Mouse (Mus musculus) forebrain, embryonic 16.5 days (tissue): Measurements from ENCODE around the gene Pam. TPM values are rescaled to one million over a fixed set of nuclear protein-coding genes. Genes with fewer than 3 reads are reported as not detected.
A peak's percentile ranks its signal among the peaks of the same experiment; 100 is the strongest.

Experiments used
- ATAC-seq: fragments of 200-750 bp; cut with Nextera tagmentation; 2 replicates; pipeline ENCODE4 v1.8.0; 2017; ENCODE audit warnings: mild to moderate bottlenecking, moderate library complexity
- H3K27ac ChIP-seq: fragments of 300-500 bp; sonication (generic); 2 replicates; pipeline ENCODE4 v1.5.1; 2014; ENCODE audit warnings: low read length, control low read depth
- H3K27me3 ChIP-seq: fragments of 300-500 bp; sonication (generic); replicated peaks from 2 replicates; pipeline ENCODE4 v1.6.1; 2014; ENCODE audit warnings: low read length; ENCODE audit not compliant: control insufficient read depth, insufficient read depth
- H3K36me3 ChIP-seq: fragments of 300-500 bp; sonication (generic); 2 replicates; pipeline ENCODE4 v1.6.1; 2014; ENCODE audit not compliant: control insufficient read depth, insufficient read depth
- H3K4me1 ChIP-seq: fragments of 300-500 bp; sonication (generic); replicated peaks from 2 replicates; pipeline ENCODE4 v1.6.1; 2014; ENCODE audit warnings: low read length; ENCODE audit not compliant: control insufficient read depth, insufficient read depth
- H3K4me2 ChIP-seq: fragments of 300-500 bp; sonication (generic); 2 replicates; pipeline ENCODE4 v1.6.1; 2014; ENCODE audit warnings: mild to moderate bottlenecking, low read length, control low read depth
- H3K4me3 ChIP-seq: fragments of 300-500 bp; sonication (generic); replicated peaks from 2 replicates; pipeline ENCODE4 v1.5.1; 2014; ENCODE audit warnings: mild to moderate bottlenecking, low read length, control low read depth
- H3K9ac ChIP-seq: fragments of 300-500 bp; sonication (generic); replicated peaks from 2 replicates; pipeline ENCODE4 v1.6.1; 2014; ENCODE audit warnings: low read depth, low read length, control low read depth
- H3K9me3 ChIP-seq: fragments of 300-500 bp; sonication (generic); 2 replicates; pipeline ENCODE4 v1.6.1; 2016; ENCODE audit warnings: low read length; ENCODE audit not compliant: control insufficient read depth
- WGBS: fragments of 180-500 bp; shearing (Covaris S2); extraction: QIAGEN DNeasy Blood & Tissue Kit; methylation state at CpG from one replicate; pipeline ENCODE4 v1.1.7; 2014; 5-methylcytosine and 5-hydroxymethylcytosine counted together
- polyA plus RNA-seq: library from polyadenylated mRNA; unstranded; fragments of >200 nt; fragmentation: Nextera tagmentation; extraction: Ambion mirVana; gene quantifications from 2 replicates; pipeline ENCODE4 v1.2.1, GENCODE M21; 2015

The Pam gene
- polyA plus RNA-seq, 1 experiment from 2014 or later: 45.1 TPM

- Histone ChIP-seq H3K4me2 (no peak overlapping the region), H3K4me3 (no peak overlapping the region), H3K9ac (no peak overlapping the region), H3K4me1 (no peaks in the 10 kb centered on the region), H3K27me3 (no peaks in the 10 kb centered on the region), H3K9me3 (0 out of 2 replicates have a peak, but pooled peaks cover 2% of the 10 kb centered on the region), H3K36me3 (no peaks in the 10 kb centered on the region), H3K27ac (no peak overlapping the region)
- ATAC-seq: no peak
- WGBS: 96% methylated on average over 4 of the region's 4 CpGs
Measured at GRCm38 (mm10) chr1:98068177-98068576, 27.3 kb downstream of the Pam start.

GRCm38 (mm10) chr1:98062074-98062473 lies 33.4 kb downstream of the Pam start:
- no peaks in the 10 kb centered on the region for H3K9me3 ChIP-seq
- H3K9ac ChIP-seq: no peak overlapping the region
- 82% methylated on average over 2 of the region's 2 CpGs for WGBS
- no peaks in the 10 kb centered on the region for H3K4me1 ChIP-seq
- H3K4me2 ChIP-seq: no peak overlapping the region
- no peak overlapping the region for H3K27ac ChIP-seq
- H3K36me3 ChIP-seq: no peaks in the 10 kb centered on the region
- ATAC-seq: no peak
- H3K27me3 ChIP-seq: no peaks in the 10 kb centered on the region
- no peak overlapping the region for H3K4me3 ChIP-seq

GRCm38 (mm10) chr1:98059401-98059800 lies 36.0 kb downstream of the Pam start:
- 88% methylated on average over 1 of the region's 1 CpGs for WGBS
- Histone ChIP-seq H3K4me1 (no peaks in the 10 kb centered on the region), H3K4me2 (no peak overlapping the region), H3K4me3 (no peak overlapping the region), H3K27me3 (no peaks in the 10 kb centered on the region), H3K9me3 (no peaks in the 10 kb centered on the region), H3K9ac (no peak overlapping the region), H3K27ac (no peak overlapping the region), H3K36me3 (no peaks in the 10 kb centered on the region)
- no peak for ATAC-seq

- no peak for ATAC-seq
- Histone ChIP-seq H3K9me3 (no peaks in the 10 kb centered on the region), H3K4me2 (no peak overlapping the region), H3K9ac (no peak overlapping the region), H3K4me1 (peaks cover 3% of the 10 kb centered on the region), H3K4me3 (no peak overlapping the region), H3K27ac (no peak overlapping the region), H3K36me3 (no peaks in the 10 kb centered on the region), H3K27me3 (no peaks in the 10 kb centered on the region)
- WGBS: 41% methylated on average over 11 of the region's 11 CpGs
Measured at GRCm38 (mm10) chr1:98056996-98057945, 38.2 kb downstream of the Pam start.

- 44% methylated on average over 6 of the region's 6 CpGs for WGBS
- Histone ChIP-seq H3K4me1 (peaks cover 3% of the 10 kb centered on the region), H3K4me2 (no peak overlapping the region), H3K27ac (no peak overlapping the region), H3K9me3 (no peaks in the 10 kb centered on the region), H3K27me3 (no peaks in the 10 kb centered on the region), H3K9ac (no peak overlapping the region), H3K36me3 (no peaks in the 10 kb centered on the region), H3K4me3 (no peak overlapping the region)
- ATAC-seq: no peak
Measured at GRCm38 (mm10) chr1:98056277-98056676, 39.2 kb downstream of the Pam start.

- Histone ChIP-seq H3K4me3 (no peak overlapping the region), H3K36me3 (no peaks in the 10 kb centered on the region), H3K9me3 (no peaks in the 10 kb centered on the region), H3K4me2 (no peak overlapping the region), H3K27me3 (no peaks in the 10 kb centered on the region), H3K4me1 (peaks cover 3% of the 10 kb centered on the region), H3K27ac (no peak overlapping the region), H3K9ac (no peak overlapping the region)
- 96% methylated on average over 8 of the region's 8 CpGs for WGBS
- no peak for ATAC-seq
Measured at GRCm38 (mm10) chr1:98055591-98055990, 39.9 kb downstream of the Pam start.

- Histone ChIP-seq H3K9ac (no peak overlapping the region), H3K4me2 (no peak overlapping the region), H3K36me3 (no peaks in the 10 kb centered on the region), H3K4me1 (peaks cover 8% of the 10 kb centered on the region), H3K27ac (no peak overlapping the region), H3K9me3 (no peaks in the 10 kb centered on the region), H3K4me3 (no peak overlapping the region), H3K27me3 (no peaks in the 10 kb centered on the region)
- peak; percentile 65; the same call in 1 of the 2 replicates for ATAC-seq
- WGBS: 12% methylated on average over 3 of the region's 3 CpGs
Measured at GRCm38 (mm10) chr1:98053994-98054393, 41.5 kb downstream of the Pam start.

- ATAC-seq: no peak
- Histone ChIP-seq H3K36me3 (no peaks in the 10 kb centered on the region), H3K27ac (no peak overlapping the region), H3K9ac (no peak overlapping the region), H3K27me3 (no peaks in the 10 kb centered on the region), H3K9me3 (no peaks in the 10 kb centered on the region), H3K4me2 (no peak overlapping the region), H3K4me3 (no peak overlapping the region), H3K4me1 (peaks cover 8% of the 10 kb centered on the region)
- 60% methylated on average over 2 of the region's 2 CpGs for WGBS
Measured at GRCm38 (mm10) chr1:98053447-98053846, 42.0 kb downstream of the Pam start.

- ATAC-seq: no peak
- no peaks in the 10 kb centered on the region for H3K9me3 ChIP-seq
- H3K27ac ChIP-seq: no peak overlapping the region
- no peak overlapping the region for H3K4me2 ChIP-seq
- WGBS: 93% methylated on average over 4 of the region's 4 CpGs
- H3K27me3 ChIP-seq: no peaks in the 10 kb centered on the region
- H3K4me1 ChIP-seq: peaks cover 15% of the 10 kb centered on the region
- no peak overlapping the region for H3K4me3 ChIP-seq
- no peak overlapping the region for H3K9ac ChIP-seq
- H3K36me3 ChIP-seq: no peaks in the 10 kb centered on the region
Measured at GRCm38 (mm10) chr1:98052775-98053174, 42.7 kb downstream of the Pam start.
